Mouse (Mus musculus) forelimb bud, embryonic 11.5 days (tissue): ENCODE data around the gene Tmem86a.

Experiments
- DNase-seq: peaks from one replicate; pipeline ENCODE4 v3.0.0-alpha.2; 2012; ENCODE audit warnings: low read depth, low spot score

Tmem86a gene

DNA sequence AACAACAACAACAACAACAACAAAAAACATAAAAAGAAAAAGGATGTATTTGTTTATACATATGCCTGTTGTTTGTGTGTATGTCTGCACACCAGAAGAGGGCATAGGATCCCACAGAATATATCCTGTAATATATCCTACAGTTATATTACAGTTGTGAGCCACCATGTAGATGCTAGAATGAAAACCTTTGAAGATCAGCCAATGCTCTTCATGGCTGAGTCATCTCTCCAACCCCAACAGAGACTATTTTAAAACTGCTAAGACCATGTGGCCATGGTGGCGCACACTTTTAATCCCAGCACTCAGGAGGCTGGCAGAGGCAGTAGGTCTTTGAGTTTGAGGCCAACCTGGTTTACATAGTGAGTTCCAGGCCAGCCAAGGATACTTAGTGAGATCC is 22.9 kb upstream of the Tmem86a start:
- no peak for DNase-seq

DNA sequence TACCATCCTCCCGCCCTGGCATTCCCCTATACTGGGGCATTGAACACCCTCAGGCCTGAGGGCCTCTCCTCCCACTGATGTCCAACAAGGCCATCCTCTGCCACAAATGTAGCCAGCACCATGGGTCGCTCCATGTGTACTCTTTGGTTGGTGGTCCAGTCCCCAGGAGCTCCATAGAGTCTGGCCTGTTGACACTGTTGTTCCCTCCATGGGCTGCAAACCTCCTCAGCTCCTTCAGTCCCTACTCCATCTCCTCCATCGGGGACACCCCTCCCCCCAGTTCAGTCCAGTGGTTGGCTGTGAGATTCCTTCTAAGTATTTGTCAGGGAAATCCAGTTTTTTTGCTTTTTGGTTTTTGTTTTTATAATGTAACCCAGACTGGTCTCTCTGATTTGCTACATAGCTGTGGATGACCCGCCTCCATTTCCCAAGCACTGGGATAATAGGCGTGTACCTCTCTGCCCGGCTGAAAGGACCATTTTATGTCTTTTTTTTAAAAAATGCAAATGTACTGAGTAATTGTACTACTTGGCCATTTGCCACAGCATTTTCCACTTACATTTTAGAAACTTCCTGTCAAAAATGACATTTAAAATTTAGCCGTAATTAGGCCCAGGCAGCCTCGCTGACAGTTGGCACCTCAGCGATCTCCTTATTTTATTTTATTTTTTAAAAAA is 19.7 kb upstream of the Tmem86a start:
- DNase-seq = no peak

DNA sequence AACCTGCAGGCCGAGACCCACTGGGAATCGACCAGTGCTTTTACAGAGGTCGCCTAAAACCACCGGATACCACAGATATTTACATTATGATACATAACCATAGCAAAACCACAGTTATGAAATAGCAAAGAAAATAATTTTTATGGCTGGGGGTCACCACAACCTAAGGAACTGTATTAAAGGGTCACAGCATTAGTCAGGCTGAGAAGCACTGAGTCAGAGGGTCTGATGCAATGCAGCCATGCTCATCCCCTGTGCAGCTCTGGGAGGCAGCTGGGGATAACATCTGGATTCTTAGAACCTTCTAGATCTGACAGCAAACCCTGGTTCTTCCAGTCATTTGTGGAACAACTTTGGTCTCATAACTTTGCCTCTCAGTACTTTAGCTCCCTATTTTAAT is 19.0 kb upstream of the Tmem86a start:
- no peak for DNase-seq

GRCm38 (mm10) chr7:47034785-47035384 is 15.5 kb upstream of the Tmem86a start:
- no peak for DNase-seq

DNA sequence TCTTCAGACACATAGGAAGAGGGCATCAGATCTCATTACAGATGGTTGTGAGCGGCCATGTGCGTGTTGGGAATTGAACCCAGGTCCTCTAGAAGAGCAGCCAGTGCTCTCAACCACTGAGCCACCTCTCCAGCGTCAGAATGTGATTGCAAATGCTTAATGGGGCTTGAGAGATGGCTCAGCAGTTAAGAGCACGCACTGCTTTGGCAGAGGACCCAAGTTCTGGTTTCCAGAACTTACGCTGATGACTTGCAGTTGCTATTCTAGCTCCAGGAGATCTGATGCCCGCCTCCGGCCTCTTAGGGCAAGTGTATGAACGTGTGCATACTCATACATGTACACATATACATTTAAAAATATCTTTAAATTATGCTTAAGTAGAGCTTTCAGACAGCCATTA is 15.0 kb upstream of the Tmem86a start:
- DNase-seq = no peak

DNA sequence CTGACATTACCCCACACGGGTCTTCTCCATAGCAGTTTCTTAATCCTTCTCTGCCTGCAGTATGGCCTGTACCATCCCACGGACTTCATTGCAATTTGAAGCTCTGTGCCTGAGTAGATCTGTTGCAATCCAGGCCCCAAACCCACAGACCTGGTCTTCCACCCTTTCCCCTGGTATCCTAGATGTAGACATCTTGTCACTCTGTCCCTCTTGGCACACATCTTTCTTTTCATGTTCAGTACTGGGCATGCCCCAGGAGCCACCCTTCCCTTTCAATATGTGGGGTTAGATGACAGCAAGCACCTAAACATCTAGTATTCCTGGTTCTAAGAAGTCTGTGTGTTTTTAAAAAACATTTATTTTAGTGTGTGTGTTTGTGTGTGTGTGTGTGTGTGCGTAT is 8.7 kb upstream of the Tmem86a start:
- DNase-seq = no peak

GRCm38 (mm10) chr7:47042121-47042520 is 8.3 kb upstream of the Tmem86a start:
- DNase-seq = no peak

DNA sequence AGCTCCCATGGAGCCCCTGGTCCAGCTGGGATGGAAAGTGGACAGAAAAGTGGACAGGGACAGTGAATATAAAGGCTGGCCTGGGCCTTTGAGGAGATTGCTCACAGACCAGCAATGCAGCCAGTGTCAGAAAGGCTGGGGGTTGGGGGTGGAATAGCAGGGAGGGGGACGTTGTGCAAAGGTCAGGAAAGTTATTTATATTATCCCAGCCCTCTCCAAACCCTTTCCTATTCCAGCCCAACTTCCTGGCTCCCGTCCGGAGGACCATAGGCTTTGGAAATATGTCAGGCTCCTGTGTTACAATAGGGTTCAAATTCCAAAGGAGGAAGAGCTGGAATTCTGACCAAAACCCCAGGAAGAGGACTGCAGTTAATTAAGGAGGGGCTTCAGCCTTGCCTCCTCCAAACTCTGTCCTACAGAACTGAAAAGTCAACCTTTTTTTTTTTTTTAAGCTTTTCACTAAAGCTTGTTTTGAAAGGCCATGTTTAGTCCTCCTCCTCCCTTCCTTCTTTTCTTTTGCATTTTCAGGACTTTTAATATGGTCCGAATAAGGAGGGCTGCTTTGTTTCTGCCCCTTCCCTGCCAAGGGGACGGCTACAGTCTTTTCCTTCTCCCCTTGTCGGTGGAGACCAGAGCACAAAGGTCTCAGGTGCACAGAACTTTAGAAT is 7.4 kb upstream of the Tmem86a start:
- DNase-seq = no peak

GRCm38 (mm10) chr7:47050766-47051165 is 365 bp downstream of the Tmem86a start:
- DNase-seq = peak; percentile 21

GRCm38 (mm10) chr7:47051404-47052151 is 1.2 kb downstream of the Tmem86a start:
- DNase-seq = peak; percentile 2

DNA sequence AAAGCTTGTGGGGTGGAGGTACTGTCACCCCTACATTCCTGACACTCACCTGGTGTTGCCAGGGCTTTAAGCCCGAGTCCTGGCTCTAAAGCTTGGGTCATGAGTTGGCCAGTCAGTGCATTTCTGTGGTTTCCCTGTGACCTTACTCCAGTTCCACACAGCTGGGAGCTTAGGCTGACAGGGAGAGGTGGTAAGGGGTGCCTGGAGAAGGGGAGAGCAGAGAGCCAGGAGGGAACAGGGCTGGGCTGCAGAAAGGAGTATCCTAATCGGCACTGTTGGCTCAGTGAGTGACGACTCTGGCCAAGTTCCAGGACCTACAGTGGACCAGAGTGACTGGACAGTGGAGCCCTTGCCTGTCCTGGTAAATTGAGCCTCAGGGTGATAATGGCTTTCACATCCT is 1.9 kb downstream of the Tmem86a start:
- DNase-seq = no peak

GRCm38 (mm10) chr7:47053287-47053686 is 2.9 kb downstream of the Tmem86a start:
- no peak for DNase-seq

GRCm38 (mm10) chr7:47054666-47055065 is 4.3 kb downstream of the Tmem86a start:
- no peak for DNase-seq

DNA sequence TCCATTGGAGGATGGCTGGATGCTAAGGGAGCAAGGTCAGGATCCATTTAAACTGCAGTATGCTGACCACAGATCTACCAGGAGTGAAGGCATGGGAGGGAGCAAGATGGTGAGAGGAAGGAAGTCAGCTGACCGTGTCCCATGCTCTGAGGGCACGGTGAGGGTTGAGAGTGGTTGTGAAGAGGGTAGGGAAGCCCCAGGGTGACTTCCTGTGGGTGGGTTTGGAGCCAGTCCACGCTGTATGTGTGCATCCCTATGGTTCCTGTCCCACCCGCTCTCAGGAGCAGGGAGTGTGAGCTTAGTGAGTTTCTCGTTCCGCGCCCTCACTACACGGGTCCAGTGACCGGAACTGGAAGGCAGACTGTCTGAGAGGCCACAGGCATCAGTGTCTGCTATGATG is 5.3 kb downstream of the Tmem86a start:
- DNase-seq = no peak

- DNase-seq = no peak
These were observed 5.9 kb downstream of the Tmem86a start for GRCm38 (mm10) chr7:47056273-47056672.

DNA sequence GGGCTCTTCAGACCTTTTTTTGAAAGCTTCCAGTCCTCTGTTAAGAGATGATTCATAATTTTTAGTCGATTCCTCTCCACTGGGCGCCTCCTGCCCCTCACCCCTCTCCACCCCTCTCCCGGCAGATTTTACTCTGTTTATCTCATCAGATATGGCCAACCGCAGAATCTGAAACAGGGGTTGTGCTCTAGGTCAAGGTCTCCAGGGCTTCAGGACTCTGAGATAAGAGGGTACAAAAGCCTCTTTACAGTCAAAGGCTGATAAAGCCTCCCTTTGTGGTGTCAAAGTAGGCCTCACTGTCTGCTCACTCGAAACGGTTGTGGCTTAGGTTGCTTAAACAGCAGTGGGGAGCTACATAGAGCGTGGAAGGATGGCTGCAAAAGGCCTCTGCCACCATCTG is 8.9 kb downstream of the Tmem86a start:
- no peak for DNase-seq

- DNase-seq = no peak
These were observed 11.2 kb downstream of the Tmem86a start for GRCm38 (mm10) chr7:47061560-47061959.

DNA sequence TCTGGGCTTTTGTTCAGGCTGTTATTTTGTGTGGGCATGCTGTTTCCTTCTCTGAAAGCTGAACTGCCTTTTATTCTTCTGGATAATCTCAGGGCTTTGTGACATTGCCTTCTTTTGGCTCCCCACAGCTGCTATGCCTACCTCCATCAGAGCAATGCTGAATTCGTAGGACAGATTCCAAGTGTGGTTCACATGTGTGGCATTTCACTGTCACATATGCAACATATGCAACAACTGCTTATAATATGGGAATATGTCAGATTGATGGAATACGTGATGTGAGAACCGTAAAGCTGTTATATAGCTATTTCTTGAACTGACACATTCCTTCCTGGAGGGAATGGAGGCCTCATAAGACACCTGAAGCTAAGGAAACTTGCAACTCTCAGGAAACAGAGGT is 16.5 kb downstream of the Tmem86a start:
- DNase-seq = no peak

GRCm38 (mm10) chr7:47067879-47068278 is 17.5 kb downstream of the Tmem86a start:
- DNase-seq = no peak

DNA sequence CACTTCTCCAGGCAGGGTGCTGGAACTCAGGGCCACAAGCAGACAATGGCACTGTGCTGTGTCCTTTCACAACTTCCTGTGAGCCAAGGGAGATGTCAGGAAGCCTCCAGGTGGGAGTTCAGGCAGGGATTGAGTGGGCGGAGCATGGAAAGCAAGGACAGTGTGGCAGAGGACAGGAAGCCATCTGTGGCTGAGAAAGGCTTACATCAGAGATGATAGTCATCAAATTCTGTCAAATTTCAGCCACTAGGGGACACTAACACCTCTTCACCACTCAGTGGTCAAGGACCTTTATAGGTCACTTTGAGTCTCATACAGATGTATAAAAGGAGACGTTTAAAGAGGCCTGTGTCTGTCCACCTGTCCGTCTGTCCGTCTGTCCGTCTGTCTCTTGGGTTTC is 22.1 kb downstream of the Tmem86a start:
- no peak for DNase-seq

- no peak for DNase-seq
These were observed 23.4 kb downstream of the Tmem86a start for GRCm38 (mm10) chr7:47073536-47074521.
